Mouse (Mus musculus) heart, embryonic 10.5 days (tissue): ENCODE data around the gene Ric8b. TPM values are rescaled to one million over a fixed set of nuclear protein-coding genes. Genes with fewer than 3 reads are reported as not detected.

Source experiments
- DNase-seq: peaks from one replicate; pipeline ENCODE4 v3.0.0-alpha.2; 2017; ENCODE audit warnings: low spot score
- H3K27ac ChIP-seq: fragments of 300-500 bp; sonication (generic); 2 replicates; pipeline ENCODE4 v1.5.1; 2016; ENCODE audit warnings: mild to moderate bottlenecking
- H3K27me3 ChIP-seq: fragments of 300-500 bp; sonication (generic); 2 replicates; pipeline ENCODE4 v1.6.1; 2016; ENCODE audit warnings: mild to moderate bottlenecking; ENCODE audit not compliant: poor library complexity, insufficient read depth, severe bottlenecking
- H3K36me3 ChIP-seq: fragments of 300-500 bp; sonication (generic); 2 replicates; pipeline ENCODE4 v1.6.1; 2016; ENCODE audit warnings: mild to moderate bottlenecking, moderate library complexity
- H3K4me1 ChIP-seq: fragments of 300-500 bp; sonication (generic); 2 replicates; pipeline ENCODE4 v1.6.1; 2016; ENCODE audit warnings: mild to moderate bottlenecking
- H3K4me3 ChIP-seq: fragments of 300-500 bp; sonication (generic); 2 replicates; pipeline ENCODE4 v1.5.1; 2016; ENCODE audit warnings: mild to moderate bottlenecking, moderate library complexity
- H3K9me3 ChIP-seq: fragments of 300-500 bp; sonication (generic); 2 replicates; pipeline ENCODE4 v1.6.1; 2016; ENCODE audit warnings: mild to moderate bottlenecking, moderate library complexity
- WGBS: fragments of 180-500 bp; shearing (Covaris S2); methylation state at CpG from one replicate; pipeline ENCODE4 v1.1.7; 2016; 5-methylcytosine and 5-hydroxymethylcytosine counted together
- polyA plus RNA-seq: library from polyadenylated mRNA; unstranded; fragments of >200 nt; fragmentation: Nextera tagmentation; extraction: Ambion mirVana; gene quantifications from 2 replicates; pipeline ENCODE4 v1.2.1, GENCODE M21; 2016

The Ric8b gene
- polyA plus RNA-seq, 1 experiment from 2014 or later = 23.5 TPM

GRCm38 (mm10) chr10:84949684-84950010 is 32.2 kb downstream of the Ric8b start:
- Histone ChIP-seq H3K36me3 (peaks cover 41% of the 10 kb centered on the region), H3K4me3 (no peak overlapping the region), H3K27ac (no peak overlapping the region), H3K9me3 (no peaks in the 10 kb centered on the region), H3K4me1 (no peaks in the 10 kb centered on the region), H3K27me3 (no peaks in the 10 kb centered on the region)
- no peak for DNase-seq
- 87% methylated on average over 3 of the region's 3 CpGs for WGBS

GRCm38 (mm10) chr10:84950384-84950783 is 33.0 kb downstream of the Ric8b start:
- 83% methylated on average over 4 of the region's 4 CpGs for WGBS
- no peaks in the 10 kb centered on the region for H3K9me3 ChIP-seq
- no peak for DNase-seq
- no peak overlapping the region for H3K4me3 ChIP-seq
- no peak overlapping the region for H3K27ac ChIP-seq
- H3K4me1 ChIP-seq = no peaks in the 10 kb centered on the region
- peaks cover 42% of the 10 kb centered on the region for H3K36me3 ChIP-seq
- H3K27me3 ChIP-seq = no peaks in the 10 kb centered on the region

- whole genome bisulfite sequencing = 92% methylated on average over 10 of the region's 10 CpGs
- Histone ChIP-seq H3K4me3 (no peak overlapping the region), H3K36me3 (peaks cover 40% of the 10 kb centered on the region; the same call in 1 of the 2 replicates), H3K27ac (no peak overlapping the region), H3K27me3 (no peaks in the 10 kb centered on the region), H3K4me1 (no peaks in the 10 kb centered on the region), H3K9me3 (no peaks in the 10 kb centered on the region)
- DNase-seq = no peak
These were observed 36.8 kb downstream of the Ric8b start for GRCm38 (mm10) chr10:84954236-84954635.

- WGBS = 74% methylated on average over 4 of the region's 4 CpGs
- no peaks in the 10 kb centered on the region for H3K9me3 ChIP-seq
- no peak for DNase-seq
- H3K36me3 ChIP-seq = peaks cover 34% of the 10 kb centered on the region; the same call in 1 of the 2 replicates
- no peak overlapping the region for H3K27ac ChIP-seq
- H3K4me3 ChIP-seq = no peak overlapping the region
- H3K4me1 ChIP-seq = no peaks in the 10 kb centered on the region
- no peaks in the 10 kb centered on the region for H3K27me3 ChIP-seq
These were observed 38.8 kb downstream of the Ric8b start for GRCm38 (mm10) chr10:84956173-84956572.

- no peaks in the 10 kb centered on the region for H3K9me3 ChIP-seq
- no peak overlapping the region for H3K27ac ChIP-seq
- 97% methylated on average over 2 of the region's 2 CpGs for WGBS
- peaks cover 9% of the 10 kb centered on the region; the same call in 1 of the 2 replicates for H3K4me1 ChIP-seq
- H3K36me3 ChIP-seq = peaks cover 33% of the 10 kb centered on the region; the same call in 1 of the 2 replicates
- H3K27me3 ChIP-seq = no peaks in the 10 kb centered on the region
- H3K4me3 ChIP-seq = no peak overlapping the region
- DNase-seq = no peak
These were observed 41.2 kb downstream of the Ric8b start for GRCm38 (mm10) chr10:84958597-84958996.

GRCm38 (mm10) chr10:84960380-84960930 is 43.0 kb downstream of the Ric8b start:
- 58% methylated on average over 12 of the region's 12 CpGs for WGBS
- Histone ChIP-seq H3K27me3 (no peaks in the 10 kb centered on the region), H3K27ac (no peak overlapping the region), H3K9me3 (no peaks in the 10 kb centered on the region), H3K36me3 (peaks cover 29% of the 10 kb centered on the region; the same call in 1 of the 2 replicates), H3K4me1 (peaks cover 9% of the 10 kb centered on the region; the same call in 1 of the 2 replicates), H3K4me3 (no peak overlapping the region)
- DNase-seq = no peak

- H3K36me3 ChIP-seq = peaks cover 24% of the 10 kb centered on the region; the same call in 1 of the 2 replicates
- 76% methylated on average over 5 of the region's 5 CpGs for WGBS
- peaks cover 30% of the 10 kb centered on the region for H3K4me1 ChIP-seq
- no peak for DNase-seq
- H3K4me3 ChIP-seq = no peak overlapping the region
- H3K27ac ChIP-seq = no peak overlapping the region
- no peaks in the 10 kb centered on the region for H3K9me3 ChIP-seq
- no peaks in the 10 kb centered on the region for H3K27me3 ChIP-seq
These were observed 45.7 kb downstream of the Ric8b start for GRCm38 (mm10) chr10:84963126-84963525.

- H3K36me3 ChIP-seq = peaks cover 20% of the 10 kb centered on the region; the same call in 1 of the 2 replicates
- H3K27ac ChIP-seq = no peak overlapping the region
- no peaks in the 10 kb centered on the region for H3K9me3 ChIP-seq
- H3K4me1 ChIP-seq = peaks cover 36% of the 10 kb centered on the region
- WGBS = 90% methylated on average over 3 of the region's 3 CpGs
- H3K27me3 ChIP-seq = no peaks in the 10 kb centered on the region
- H3K4me3 ChIP-seq = no peak overlapping the region
- no peak for DNase-seq
These were observed 46.3 kb downstream of the Ric8b start for GRCm38 (mm10) chr10:84963726-84964125.

- H3K27ac ChIP-seq = no peak overlapping the region
- H3K36me3 ChIP-seq = peaks cover 24% of the 10 kb centered on the region
- H3K4me1 ChIP-seq = peaks cover 43% of the 10 kb centered on the region
- no peaks in the 10 kb centered on the region for H3K9me3 ChIP-seq
- no peak overlapping the region for H3K4me3 ChIP-seq
- no peak for DNase-seq
- no peaks in the 10 kb centered on the region for H3K27me3 ChIP-seq
- 86% methylated on average over 2 of the region's 2 CpGs for WGBS
These were observed 49.1 kb downstream of the Ric8b start for GRCm38 (mm10) chr10:84966542-84966941.

- Histone ChIP-seq H3K4me3 (no peak overlapping the region), H3K9me3 (no peaks in the 10 kb centered on the region), H3K36me3 (peaks cover 30% of the 10 kb centered on the region), H3K27ac (peak overlapping the region; percentile 77), H3K4me1 (peaks cover 39% of the 10 kb centered on the region), H3K27me3 (no peaks in the 10 kb centered on the region)
- 45% methylated on average over 6 of the region's 6 CpGs for WGBS
- no peak for DNase-seq
These were observed 50.2 kb downstream of the Ric8b start for GRCm38 (mm10) chr10:84967645-84968044.

- no peaks in the 10 kb centered on the region for H3K9me3 ChIP-seq
- peaks cover 35% of the 10 kb centered on the region for H3K4me1 ChIP-seq
- H3K4me3 ChIP-seq = peak overlapping the region; percentile 3; the same call in 1 of the 2 replicates
- H3K36me3 ChIP-seq = peaks cover 27% of the 10 kb centered on the region
- H3K27ac ChIP-seq = peak overlapping the region; percentile 77
- no peaks in the 10 kb centered on the region for H3K27me3 ChIP-seq
- WGBS = 28% methylated on average over 12 of the region's 12 CpGs
- no peak for DNase-seq
These were observed 51.7 kb downstream of the Ric8b start for GRCm38 (mm10) chr10:84968852-84969704.

GRCm38 (mm10) chr10:84975264-84975663 is 57.8 kb downstream of the Ric8b start:
- H3K4me1 ChIP-seq = no peaks in the 10 kb centered on the region
- no peaks in the 10 kb centered on the region for H3K27me3 ChIP-seq
- H3K9me3 ChIP-seq = no peaks in the 10 kb centered on the region
- H3K36me3 ChIP-seq = peaks cover 36% of the 10 kb centered on the region
- 79% methylated on average over 4 of the region's 4 CpGs for WGBS
- no peak overlapping the region for H3K27ac ChIP-seq
- no peak for DNase-seq
- H3K4me3 ChIP-seq = no peak overlapping the region

- H3K36me3 ChIP-seq = peaks cover 39% of the 10 kb centered on the region
- no peaks in the 10 kb centered on the region for H3K9me3 ChIP-seq
- no peak overlapping the region for H3K27ac ChIP-seq
- no peak for DNase-seq
- no peak overlapping the region for H3K4me3 ChIP-seq
- H3K4me1 ChIP-seq = no peaks in the 10 kb centered on the region
- WGBS = 72% methylated on average over 8 of the region's 8 CpGs
- H3K27me3 ChIP-seq = no peaks in the 10 kb centered on the region
These were observed 59.4 kb downstream of the Ric8b start for GRCm38 (mm10) chr10:84976588-84977351.
